Mouse (Mus musculus): Measurements from ENCODE around the gene Exoc4. TPM values are rescaled to one million over a fixed set of nuclear protein-coding genes. Genes with fewer than 3 reads are reported as not detected.

The Exoc4 gene
- total RNA-seq, 2 experiments from 2014 or later: 83.9 to 90.8 TPM

DNA sequence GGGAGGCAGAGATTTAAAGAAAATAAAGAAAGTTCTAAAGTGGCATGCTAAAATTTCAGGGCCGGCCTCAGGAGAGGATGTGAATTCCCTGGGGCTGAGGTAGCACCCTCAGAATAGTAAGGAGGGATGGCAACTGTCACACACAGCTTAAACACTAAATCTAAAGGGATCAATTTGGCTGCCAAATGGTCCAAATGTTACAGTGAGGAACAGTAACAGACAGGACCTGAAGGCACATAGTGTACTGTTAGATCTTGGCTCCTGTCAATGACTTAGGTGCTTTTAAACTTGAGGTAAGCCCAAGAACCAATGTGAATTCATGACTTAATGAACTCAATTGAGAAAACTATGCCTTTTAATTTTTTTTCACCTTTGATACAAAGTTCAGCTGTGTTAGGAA lies 622.4 kb downstream of the Exoc4 start:
- no peak for DNase-seq

DNA sequence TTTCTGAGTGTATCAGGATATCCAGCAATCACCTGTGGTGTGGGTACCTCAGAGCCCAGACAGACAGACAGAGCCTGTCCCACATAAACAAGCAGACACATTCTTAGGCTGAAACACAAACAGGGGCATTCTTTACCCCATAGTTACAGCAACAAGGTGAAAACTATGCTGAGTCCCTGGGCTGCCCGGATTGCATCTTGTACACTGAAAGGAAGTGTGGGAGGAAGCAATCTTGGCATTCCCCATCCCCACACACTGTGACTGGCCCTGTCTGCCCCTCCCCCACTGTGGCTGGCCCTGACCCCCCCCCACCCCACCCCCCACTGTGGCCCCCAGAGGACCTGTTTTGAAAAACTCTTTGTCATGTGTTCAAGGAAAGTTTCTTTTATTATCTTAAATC lies 623.3 kb downstream of the Exoc4 start:
- DNase-seq: no peak

DNA sequence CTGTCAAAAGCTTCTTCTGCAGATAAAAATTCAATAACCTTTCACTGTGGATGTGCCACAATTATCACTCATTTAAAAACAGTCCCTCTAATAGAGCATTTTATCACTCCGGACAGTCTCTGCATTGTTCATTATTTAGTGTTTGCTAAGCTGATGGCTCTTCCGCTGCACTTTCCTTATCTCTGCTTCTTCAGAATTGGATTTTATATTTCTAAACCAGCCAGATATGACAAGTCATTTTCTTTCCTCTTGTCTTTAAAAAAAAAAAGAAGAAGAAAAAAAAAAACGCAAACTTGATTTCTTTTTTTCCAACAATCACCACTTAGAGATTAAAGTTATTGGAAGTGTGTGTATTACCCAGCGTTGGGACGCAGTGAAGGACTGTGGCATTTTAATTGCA lies 624.1 kb downstream of the Exoc4 start:
- no peak for DNase-seq

DNA sequence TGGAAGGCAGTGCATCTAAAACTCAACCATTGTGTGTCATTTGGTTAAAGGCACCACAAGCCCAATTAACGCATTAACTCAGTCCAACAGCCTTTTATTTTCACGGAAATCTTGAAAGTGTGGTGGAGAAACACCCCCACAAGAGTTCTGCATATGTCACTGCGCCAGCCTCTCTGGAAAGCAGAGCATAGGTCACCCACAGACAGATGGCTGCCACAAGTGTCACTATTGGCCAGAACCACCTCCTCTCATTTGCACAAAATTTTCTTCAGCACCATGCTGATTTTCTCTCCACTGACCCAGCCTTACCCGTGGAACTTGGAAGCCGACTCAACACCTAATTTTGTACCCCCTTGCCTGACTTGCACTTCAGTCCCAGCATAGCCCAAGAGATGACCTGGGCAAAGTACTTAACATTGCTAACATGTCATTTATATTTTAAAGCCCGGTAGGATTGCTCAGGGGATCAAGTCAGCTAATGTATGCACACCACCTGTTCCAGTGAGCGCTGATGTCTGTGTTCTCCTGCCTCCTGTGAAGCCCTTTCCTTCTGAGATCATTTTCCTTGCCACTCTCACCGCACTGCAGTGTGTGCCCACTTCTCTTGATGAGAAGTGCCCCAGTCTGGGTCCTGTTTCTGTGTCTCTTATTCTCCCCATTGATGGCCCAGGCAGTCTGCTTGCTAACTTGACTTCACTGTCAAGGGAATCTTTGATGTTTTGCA lies 625.6 kb downstream of the Exoc4 start:
- peak in 1 of 2 experiments; percentile 11 for DNase-seq

DNA sequence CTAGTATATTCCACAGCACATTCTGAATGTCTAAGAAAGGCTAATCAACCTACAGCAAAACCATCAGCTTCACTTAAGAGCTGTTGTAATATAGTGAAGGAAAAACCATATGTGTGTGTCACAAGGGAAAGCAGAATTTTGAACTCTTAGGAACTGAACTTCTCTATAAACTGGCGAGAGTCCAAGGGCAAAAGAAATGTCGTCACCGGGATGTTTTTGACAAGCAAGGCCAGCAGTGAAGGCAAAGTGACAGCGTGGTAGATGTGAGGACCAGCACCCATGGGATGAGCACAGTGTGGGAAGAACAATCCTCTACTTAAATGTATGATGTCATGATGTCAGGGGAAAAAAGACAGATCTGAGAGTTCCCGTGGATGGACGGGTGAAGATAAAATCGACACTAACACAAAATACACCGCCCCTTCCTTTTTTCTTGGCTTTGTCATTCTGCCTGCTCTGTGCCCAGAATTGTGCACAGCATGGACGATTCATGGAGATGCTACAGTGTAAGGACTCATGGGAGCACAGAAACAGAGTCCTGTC lies 635.3 kb downstream of the Exoc4 start:
- no peak for DNase-seq

DNA sequence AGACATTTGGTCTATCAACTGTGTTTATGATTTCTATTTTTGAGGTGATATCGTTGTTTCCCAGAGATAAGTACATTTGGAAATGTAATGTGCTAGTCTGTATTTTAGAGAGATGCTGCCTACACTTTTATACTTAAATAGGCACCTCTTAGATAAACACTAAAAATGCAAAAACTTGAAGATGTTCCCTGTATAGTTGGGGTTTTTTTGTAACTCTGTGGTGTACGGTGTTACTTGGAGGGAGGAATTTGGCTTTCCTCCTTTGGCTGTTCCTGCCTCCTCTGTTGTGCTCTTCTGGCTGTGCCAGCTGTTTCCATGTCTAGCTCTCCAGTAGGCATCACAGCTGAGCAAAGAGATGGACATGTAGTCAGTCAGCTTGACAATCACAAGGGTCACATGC lies 638.1 kb downstream of the Exoc4 start:
- no peak for DNase-seq

DNA sequence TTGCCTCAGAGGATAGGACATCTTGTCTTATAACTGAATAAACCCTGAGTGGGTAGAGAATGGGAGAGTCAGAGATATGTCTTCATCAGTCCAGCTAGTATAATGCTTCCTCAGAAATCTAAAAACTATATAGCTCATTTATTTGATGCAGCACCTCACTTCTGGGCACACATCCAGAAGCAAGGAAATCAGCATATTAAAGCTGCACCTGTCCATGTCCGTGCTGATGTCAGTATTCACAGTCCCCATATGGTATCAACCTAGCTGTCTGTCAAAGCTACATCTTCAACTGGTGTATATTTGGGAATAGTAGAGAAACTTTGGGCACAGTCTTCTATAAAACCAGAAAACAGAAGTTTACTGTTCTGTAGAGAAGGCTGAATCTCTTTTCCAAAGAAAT lies 642.0 kb downstream of the Exoc4 start:
- DNase-seq: no peak

DNA sequence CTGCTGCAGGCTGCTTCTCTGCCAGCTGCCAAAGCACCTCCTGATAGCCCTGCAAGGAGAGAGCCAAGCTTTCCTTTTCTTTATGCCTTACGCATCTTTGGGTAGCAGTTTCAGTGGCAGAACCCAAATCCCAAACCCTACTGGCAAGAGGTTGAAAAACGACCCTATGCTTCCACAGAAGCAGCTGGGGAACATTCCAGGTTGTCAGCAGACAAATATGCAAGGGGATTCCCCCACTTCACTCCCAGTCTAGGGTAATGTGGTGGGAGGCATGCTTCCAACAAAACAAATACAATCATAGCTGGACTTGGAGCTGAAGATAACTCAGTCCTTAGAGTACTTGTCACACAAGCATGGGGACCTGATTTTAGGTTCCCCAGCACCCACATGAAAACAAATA lies 643.3 kb downstream of the Exoc4 start:
- DNase-seq: no peak

DNA sequence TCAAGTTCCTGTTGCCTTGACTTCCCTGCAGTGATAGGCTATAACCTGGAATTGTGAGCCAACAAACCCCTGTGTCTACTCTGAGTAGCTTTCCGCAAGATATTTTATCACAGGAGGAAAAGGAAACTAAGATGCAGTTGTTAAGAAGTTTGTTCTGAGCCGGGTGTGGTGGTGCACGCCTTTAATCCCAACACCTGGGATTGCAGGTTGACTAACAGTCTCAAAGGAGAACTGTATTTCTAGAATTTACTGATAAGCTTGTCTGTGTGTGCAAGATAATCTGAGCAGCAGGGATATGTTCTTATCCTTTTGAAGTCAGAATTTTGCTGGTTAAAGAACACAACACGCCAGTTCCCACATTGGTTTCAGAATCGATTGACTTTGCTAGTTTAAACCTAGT lies 651.1 kb downstream of the Exoc4 start:
- no peak for DNase-seq

DNA sequence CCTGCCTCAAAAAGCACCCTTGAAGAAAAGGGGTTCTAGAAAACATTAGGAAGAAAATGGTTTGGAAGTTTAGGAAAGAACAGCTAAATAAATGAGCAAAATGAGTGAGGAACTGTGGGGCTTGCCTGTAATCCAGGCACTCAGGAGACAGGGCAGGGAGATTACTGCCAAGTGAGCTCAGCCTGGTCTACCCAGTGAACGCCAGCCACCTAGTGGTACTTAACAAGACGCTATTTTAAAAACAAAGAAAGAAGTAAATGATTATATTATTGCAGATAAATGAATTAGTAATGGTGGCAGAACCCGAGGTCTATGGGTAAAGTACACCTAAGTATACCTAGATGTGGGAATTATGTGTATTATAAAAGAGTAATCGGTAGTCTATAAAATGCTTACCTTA lies 651.7 kb downstream of the Exoc4 start:
- no peak for DNase-seq

DNA sequence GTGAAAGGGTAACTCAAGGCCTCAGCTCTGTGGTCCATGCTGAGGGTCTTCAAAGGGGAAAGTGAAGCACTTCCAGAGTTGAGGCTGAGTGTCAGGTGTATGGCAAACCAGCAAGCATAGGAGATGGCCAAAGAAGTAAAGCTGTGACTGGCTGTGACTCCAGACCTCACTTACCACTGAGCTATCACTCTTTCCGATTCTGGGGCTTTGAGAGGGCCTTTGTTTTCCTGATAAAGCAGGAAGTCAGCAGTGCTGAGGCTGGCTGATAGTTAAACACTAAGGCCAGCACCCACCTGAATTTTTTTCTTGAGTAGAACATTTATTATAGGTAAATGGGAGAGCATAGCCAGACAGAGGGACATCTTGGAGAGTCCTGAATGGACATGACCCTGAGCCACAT lies 656.2 kb downstream of the Exoc4 start:
- no peak for DNase-seq

DNA sequence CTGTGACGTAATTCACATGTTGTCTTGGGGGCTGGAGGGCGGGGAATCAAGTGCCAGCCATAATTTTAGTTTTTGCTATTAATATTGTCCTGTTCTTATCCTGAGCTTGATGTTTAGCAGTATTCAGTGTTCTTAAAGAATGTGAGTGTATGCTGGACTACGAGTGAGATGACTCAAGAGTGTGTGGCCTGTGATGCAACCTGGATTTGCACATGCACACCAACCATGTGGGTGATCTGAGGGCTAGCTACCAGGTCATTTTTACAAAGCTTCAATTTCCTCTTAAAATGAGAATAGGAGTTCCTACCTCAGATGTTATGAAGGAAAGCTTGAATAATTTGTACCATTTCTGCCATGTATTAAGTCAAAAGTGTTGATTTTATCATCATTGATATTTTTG lies 661.8 kb downstream of the Exoc4 start:
- no peak for DNase-seq

DNA sequence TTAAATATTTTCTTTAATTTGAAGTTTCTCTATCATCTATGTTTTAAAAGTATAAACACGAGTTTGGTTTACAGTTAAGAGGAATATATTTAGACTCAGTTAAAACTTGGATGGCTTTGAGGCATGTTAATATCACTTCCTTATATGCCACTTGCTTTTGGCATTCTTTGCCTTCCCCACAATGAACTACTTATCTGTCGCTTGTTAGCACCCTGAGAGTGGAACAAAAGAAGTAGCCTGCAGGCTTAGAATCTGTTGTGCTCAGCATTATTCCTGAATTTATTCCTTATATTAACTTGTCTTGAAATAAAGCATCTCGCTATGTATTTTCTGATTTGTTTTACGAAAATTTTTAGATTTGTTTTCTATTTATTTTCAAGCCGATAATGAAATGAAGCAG lies 664.2 kb downstream of the Exoc4 start:
- DNase-seq: no peak

DNA sequence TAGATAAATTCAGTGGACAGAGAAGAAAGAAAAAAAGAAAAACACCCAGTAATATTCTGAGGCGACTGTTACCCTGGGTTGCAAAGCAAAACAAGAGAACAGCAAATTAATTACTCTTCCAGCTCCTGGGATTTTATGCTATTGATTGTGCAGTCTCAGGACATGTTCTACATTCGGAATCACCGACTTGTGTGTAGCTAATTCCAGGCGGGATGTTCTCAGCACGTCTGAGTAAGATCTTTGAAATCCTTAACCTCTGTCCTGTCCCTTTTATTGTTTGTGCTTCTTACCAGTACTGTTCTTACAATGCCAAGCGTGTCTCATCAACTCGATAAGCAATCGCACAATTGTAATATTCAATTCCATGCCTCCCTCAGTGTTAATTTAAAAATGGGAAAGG lies 664.6 kb downstream of the Exoc4 start:
- no peak for DNase-seq

DNA sequence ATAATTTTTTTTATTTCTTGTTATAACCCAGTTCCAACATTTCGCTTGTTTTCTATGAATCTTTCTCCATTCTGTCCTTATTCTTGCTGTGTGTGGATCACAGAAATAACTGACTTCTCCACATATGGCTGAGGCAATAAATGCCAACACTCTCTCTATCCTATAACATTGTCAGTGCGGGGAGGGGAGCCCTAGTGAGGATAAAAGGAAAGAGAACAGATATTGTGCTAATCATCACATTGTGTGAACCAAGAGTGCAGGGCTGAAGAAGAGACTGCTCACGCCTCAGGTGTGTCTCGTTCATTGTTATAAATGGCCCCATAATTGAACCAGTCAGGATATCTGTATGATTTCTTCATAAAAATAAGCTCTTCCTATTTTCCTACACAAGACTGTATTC lies 665.1 kb downstream of the Exoc4 start:
- DNase-seq: no peak

DNA sequence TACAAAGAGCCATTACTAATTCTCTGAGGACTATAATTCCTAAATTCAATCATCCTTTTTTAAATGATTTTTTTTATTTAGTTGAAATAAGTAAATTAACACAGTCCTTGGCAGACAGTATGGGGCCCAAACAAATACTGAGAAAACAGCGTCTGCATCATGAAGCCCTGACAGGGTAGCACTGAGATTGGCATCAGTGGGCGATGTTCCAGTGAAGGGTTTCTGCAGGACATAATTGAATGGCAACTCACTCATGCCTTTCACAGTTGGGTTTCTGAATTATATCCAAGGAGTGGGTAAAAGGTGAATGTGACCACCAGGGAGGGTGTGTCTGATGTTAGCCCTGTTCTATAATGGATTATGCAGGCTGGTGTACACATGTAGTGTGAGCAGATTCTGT lies 674.7 kb downstream of the Exoc4 start:
- DNase-seq: no peak

DNA sequence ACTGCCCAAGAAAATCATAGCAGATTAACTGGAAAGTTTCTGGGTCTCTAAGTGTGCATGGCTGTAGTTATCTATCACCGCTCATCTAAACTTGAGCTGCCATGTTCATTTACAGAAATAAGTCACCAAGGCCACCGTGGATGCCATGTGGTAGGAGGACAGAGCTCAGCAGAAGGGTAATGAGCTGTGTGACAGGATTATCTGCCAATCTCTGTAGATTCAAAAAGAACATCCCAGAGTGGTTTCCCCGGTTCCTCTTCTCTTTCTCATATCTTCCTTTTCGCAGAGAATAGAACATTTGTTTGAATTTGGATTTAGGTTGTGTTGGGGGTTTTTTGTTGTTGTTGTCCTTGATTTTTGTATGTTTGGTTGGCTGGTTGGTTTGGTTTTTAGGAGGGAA lies 676.0 kb downstream of the Exoc4 start:
- no peak for DNase-seq

DNA sequence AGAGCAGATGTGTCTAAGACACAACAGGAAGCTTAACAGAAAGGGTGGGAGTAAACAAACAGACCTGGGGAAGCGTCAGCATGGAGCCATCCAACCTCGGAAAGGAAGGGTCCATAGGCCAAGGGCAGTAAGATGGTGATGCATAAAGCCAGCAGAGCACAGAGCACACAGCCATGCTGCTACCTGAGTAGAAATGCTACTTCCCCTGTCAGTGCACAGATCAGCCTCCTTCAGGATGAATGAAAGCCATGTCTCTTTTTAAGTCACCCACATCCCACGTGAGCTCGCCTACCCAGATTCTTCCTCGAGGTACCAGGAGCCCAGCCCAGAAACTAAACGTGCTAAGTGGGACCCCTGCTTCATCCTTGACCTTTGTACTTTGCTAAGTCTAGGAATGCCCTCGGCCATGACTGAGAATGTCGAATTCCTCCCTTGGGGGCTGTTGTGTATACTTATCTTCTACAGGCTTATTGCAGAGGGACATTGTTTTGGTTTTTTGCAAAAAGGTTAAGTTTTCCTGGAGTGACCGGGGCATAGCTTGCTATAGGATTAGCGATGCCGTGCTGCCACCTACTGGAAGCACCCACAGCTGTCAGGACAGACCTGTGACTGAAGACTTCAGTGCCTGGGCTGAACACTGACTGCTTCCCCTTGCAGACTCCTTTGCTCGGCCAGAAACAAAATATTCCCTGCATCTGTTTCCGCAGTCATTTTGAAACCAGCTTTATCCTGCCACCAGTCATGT lies 680.6 kb downstream of the Exoc4 start:
- peak; percentile 72 to 73 for DNase-seq

DNA sequence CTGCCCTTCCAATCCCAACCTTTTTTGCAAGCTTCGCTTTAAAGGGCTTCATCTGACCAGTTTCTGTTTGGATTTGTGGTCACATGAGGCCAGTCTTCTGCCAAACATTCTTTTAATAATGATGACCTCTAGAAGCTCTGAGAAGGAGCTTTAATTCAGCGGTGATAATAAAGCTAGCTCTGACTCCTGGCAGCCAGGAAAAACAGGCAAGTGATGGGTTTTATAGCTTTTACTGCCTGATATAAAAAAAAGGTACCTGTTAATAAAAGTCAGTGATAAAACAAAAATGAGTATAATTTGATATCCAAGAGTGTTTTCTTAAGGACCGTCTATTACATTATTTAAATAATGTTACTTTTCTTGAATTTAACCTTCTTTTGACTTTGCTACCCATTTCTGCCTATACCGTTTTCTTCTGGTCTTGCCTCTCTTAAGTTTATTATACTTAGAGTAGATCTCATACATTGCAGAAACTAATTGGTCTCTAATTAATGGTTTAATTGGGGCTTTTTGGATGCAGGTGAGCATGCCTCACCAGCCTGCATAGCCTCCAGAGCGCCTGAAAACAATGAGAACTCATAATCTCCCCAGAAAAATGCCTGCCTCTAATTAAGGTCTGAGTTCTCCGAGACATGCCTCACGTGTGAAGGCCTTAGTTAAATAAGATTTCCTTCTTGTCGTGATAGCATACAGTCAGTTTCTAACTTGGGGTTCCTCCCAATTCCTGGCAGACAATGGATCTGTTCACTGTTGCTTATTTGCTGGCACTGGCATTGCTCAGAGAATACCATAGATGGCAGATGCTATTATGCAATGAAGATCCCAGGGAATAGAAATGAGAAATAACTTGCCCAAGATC lies 681.4 kb downstream of the Exoc4 start:
- DNase-seq: no peak

DNA sequence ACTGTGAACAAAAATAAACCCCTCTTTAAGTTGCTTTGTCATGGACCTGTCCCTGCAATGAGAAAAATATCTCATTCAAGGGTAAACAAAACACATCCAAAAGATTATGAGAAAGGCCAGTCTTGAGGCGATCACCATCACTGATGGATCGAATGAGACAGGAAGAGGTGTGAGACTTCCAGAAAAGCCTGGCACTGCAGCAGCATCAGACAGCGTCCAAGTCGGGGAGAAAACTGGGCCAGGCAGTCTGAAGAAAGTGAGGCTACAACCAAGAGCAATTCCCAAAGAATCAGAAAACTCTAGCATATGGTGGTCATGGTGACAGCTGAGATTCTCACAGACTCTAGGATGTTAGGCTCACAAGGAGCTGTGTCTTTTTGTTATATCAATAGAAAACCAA lies 689.0 kb downstream of the Exoc4 start:
- no peak for DNase-seq

DNA sequence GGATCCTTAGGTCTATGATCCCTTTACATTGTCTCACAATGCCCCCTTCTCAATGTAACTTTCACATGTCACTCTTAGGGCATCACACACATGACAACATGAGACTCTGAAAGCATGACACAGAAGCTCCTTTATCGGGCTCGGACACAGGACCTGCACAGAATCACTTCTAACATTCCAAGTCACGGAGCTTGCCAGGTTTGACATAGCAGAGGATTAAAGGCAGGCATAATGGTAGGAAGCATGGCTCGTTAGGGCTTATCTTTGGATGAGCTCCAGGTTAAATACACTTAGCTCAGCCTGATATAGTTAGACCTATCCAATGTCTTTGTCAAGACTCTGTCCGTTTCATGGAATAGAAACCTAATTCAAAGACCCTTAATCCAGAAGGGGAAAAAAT lies 690.3 kb downstream of the Exoc4 start:
- no peak for DNase-seq

DNA sequence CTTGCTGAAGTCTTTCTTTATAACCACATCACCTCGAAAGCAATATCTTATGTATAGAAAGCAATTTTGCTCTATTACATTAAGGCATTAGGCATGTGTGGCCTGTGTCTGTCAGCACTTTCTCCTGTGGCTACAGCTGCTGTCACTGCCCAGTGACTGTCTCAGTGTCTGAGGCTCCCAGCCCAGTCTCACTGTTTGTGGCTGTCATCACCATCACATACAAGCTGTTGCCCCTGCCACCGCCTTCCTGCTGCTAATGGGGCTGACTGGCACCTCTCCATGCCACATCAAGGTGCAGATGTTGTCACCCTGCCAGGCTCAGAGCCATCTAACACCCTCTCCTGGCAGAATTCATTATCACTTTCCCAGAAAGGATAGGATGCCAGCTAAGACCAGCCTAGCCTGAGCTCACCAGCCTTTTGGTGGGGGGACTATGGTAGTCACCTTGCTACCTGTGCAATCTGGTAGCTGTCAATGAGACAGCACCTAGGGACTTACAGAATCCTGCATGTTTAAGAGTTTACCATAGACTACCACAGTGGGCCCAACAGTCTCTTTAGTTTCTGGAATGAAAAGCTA lies 698.1 kb downstream of the Exoc4 start:
- no peak for DNase-seq

DNA sequence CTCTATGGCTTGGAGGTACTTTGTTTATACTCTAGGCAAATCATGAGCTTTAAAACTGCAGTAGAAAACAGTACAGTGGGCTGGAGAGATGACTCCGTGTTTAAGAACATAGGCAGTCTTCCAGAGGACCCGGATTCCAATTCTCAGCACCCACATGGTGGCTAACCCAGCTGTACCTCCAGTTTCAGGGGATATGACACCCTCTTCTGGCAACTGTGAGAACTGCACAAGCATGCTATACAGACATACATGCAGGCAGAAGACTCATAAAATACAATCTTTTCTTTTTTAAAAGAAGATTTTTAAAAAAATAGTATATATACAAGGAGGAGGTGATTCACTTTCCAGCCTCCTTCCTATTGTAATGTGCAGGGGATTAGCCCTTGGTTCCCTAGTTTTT lies 701.2 kb downstream of the Exoc4 start:
- no peak for DNase-seq
